Mouse (Mus musculus): Measurements from ENCODE around the gene Spopl.

DNA sequence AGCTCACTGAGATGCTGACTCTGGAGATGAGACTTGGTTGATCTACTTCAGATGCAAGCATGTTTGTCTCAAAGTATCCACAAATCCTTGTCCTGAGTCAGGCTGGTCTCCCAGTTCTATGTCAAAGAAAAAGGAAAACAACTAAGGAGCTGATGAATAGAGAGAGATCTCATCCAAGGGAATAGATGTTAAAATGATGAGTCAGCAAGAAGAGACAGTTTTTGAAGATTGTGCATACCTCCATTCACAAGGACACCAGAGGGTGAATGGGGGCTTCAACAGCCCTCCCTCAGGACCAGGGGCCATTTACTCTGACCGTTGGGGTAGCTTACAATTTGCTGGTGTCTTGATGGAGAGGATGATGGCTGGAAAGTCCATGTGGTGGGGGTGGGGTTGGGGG, 104.4 kb downstream of the Spopl start:
- no peak for TF ChIP-seq CTCF (IDR thresholded peaks at IDR 0.05; ENCODE audit: low read depth)
- TF ChIP-seq EP300 (IDR thresholded peaks at IDR 0.05; ENCODE audit: low read depth): no peak

Data from heart, postnatal 0 days (tissue).